Mouse (Mus musculus): Measurements from ENCODE around the gene Zswim8.

Gene Zswim8

DNA sequence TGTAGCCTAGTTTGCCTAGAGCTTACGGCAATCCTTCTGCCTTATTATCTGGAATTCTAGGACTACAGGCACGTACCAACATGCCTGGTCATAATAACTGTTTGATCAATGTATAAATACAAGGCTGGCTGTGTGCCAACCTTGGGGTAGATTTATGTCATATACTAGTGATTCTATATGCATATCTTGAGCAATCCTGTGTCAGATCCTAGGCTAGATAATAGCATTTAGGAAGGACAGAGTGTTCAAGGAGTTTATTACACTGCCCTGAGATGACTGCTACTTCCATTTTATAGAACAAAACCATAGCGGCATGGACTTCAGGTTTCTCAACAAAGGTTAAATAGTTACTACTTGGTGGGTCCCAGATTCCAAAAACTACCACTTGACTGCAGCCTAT, 64.6 kb downstream of the Zswim8 start:
- DNase-seq (ENCODE audit: extremely low spot score, low spot score), result no peak

DNA sequence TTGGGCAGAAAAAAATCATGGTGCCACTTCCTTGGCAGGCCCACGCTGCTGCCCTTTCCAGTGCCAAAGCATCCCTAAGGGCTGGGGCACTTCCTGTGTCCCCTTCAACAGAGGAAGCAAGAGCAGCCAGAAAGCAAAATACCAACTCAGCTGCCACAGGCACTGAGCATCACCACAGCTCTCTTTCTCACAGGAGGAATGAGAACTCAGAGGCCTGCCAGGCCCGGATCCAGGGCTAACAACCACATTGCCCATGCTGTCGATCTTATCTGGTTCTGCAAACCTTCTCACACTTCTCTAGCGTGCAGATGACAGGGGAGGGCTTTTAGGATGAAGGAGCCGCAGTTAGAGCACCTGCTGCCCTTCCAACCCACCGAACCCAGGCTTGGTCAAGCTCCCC, 65.5 kb downstream of the Zswim8 start:
- no peak for DNase-seq (ENCODE audit: extremely low spot score, low spot score)

Data from neural tube, embryonic 10.5 days (tissue).